Mouse (Mus musculus): Measurements from ENCODE around the gene Zmym2. TPM values are rescaled to one million over a fixed set of nuclear protein-coding genes. Genes with fewer than 3 reads are reported as not detected.

Gene Zmym2
- polyA plus RNA-seq, 1 experiment: 3.8 TPM

DNA sequence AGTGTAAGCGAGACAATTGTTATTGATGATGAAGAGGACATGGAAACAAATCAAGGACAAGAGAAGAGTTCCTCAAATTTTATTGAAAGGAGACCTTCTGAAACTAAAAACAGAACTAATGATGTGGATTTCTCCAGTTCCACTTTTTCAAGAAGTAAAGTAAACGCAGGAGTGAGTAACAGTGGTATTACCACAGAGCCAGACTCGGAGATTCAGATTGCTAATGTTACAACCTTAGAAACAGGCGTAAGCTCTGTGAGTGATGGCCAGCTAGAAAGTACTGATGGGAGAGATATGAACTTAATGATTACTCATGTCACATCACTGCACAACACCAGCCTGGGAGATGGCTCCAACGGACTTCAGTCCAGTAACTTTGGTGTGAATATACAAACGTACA lies 16.6 kb downstream of the Zmym2 start:
- no peak for DNase-seq (ENCODE audit: low read depth, low spot score)
- 81% methylated on average over 6 of the region's 6 CpGs for WGBS

GRCm38 (mm10) chr14:56905696-56906095 lies 19.2 kb downstream of the Zmym2 start:
- DNase-seq (ENCODE audit: low read depth, low spot score): no peak

GRCm38 (mm10) chr14:56918532-56918931 lies 32.1 kb downstream of the Zmym2 start:
- DNase-seq (ENCODE audit: low read depth, low spot score): no peak
- 61% methylated on average over 3 of the region's 3 CpGs for WGBS

More at GRCm38 (mm10) chr14:56905696-56906095, 19.2 kb downstream of the Zmym2 start:
- 19% methylated on average over 1 of the region's 1 CpGs for WGBS

GRCm38 (mm10) chr14:56935481-56935880 lies 49.0 kb downstream of the Zmym2 start:
- WGBS: 86% methylated on average over 6 of the region's 6 CpGs
- no peak for DNase-seq (ENCODE audit: low read depth, low spot score)

- WGBS: 84% methylated on average over 1 of the region's 1 CpGs
- no peak for DNase-seq (ENCODE audit: low read depth, low spot score)
Measured at GRCm38 (mm10) chr14:56939903-56940302, 53.5 kb downstream of the Zmym2 start.

GRCm38 (mm10) chr14:56952928-56953327 lies 66.5 kb downstream of the Zmym2 start:
- DNase-seq (ENCODE audit: low read depth, low spot score): no peak
- WGBS: 95% methylated on average over 4 of the region's 4 CpGs

GRCm38 (mm10) chr14:56954393-56954792 lies 67.9 kb downstream of the Zmym2 start:
- DNase-seq (ENCODE audit: low read depth, low spot score): no peak

DNA sequence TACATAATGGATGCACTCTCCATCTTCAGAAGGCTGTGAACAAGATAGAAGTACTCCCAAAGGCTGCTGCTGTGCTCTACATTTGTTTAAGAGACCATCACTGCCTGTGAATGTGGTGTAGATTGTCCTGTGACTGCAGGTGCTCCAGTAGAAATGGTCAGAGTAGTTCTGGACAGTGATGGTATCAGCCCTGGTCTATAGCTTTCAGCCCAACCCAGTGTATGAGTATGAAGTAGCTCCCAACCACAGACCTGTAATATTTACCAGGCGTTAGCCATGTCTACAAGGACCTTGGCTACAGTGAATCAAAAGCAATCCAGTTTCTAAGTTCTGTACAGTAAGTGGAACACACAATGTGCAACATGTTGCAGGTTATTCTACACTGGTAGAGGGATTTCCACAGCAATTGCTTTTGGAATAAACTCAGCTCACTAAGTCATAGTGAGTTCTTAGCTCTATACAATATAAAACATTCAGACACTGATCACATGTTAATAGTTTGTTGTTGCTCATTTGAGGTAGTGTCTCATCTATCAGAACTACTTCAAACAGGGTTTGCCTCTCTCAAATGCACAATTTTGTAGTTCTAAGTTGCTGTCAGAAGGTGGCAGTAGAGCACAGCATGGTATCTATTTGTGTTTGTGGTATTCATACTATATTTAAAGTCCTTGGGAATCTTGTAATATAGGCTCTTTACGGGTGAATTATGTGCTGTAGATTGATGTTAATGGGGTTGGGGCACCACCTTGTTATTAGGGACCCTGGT lies 77.7 kb downstream of the Zmym2 start:
- DNase-seq (ENCODE audit: low read depth, low spot score): peak; percentile 29

DNA sequence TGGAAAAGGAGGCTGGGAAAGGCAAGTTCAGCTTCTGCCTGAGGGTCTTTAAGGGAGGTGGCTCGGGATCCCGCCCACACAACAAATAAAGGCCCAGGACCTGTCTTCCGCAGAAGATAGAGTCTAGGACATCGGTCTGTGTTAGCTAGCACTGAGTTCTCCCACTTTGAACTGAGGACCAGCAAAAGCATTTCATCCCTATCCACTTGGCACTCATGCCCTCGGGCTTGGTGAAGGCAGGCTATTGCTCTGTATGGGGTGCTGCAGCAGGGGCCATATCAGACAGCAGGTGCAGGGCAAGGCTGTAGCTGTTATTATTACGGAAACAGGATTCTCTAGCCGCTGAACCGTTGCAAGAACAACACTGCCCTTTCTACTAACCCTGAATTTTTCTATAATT lies 83.2 kb downstream of the Zmym2 start:
- 54% methylated on average over 8 of the region's 8 CpGs for WGBS
- no peak for DNase-seq (ENCODE audit: low read depth, low spot score)

More for the DNA sequence above, 77.7 kb downstream of the Zmym2 start:
- 36% methylated on average over 2 of the region's 2 CpGs for WGBS

DNA sequence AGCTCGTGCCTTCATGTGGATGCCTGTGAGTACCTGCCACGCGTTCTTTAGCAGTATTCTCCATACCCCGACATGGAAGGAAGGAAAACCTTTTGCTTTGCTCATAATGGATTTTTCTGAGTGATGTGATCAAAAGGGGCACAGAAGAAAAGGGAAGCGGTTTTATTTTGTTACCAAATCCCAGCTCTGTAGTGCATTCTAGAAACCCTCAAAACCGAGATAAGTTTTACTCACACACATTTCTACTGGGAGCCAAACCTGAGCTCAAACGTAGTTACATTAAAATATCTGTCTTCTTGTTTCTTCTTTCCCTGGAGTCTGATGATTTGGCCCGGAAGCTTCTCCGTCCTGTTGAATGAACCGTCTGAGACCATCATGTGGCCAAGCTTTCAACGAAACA lies 83.7 kb downstream of the Zmym2 start:
- WGBS: 72% methylated on average over 11 of the region's 11 CpGs

DNA sequence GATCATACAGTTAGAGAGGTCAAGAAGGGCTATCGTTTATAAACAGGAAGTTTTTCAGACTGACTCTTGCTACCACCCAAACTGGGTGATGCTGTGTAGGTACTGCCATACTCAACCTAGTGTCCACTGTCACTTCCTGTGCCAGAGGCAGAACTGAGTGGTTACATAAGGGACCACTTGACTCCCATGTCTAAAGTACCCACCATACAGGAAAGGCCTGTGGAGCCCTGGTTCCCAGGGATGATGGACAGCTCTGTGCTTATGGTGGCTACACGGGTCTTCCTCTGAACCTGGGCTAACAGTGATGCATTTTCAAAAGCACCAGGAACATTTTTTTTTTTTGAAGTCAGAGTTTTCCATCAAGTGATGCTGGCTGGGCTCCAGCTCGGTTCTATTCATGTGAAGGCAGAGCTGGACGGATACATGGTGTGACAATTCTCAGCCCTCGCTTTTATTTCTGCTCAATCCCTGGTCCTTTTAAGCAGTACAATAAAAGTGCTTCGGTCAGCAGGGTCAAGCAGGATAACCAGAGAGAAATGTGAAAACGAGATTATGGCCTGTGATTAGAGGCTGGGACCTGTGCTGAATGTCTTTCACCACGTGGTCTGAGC lies 91.7 kb downstream of the Zmym2 start:
- WGBS: 45% methylated on average over 8 of the region's 8 CpGs
- DNase-seq (ENCODE audit: low read depth, low spot score): no peak

More for the DNA sequence above, 83.7 kb downstream of the Zmym2 start:
- DNase-seq (ENCODE audit: low read depth, low spot score): no peak

- no peak for DNase-seq (ENCODE audit: low read depth, low spot score)
Measured at GRCm38 (mm10) chr14:56988621-56989020, 102.2 kb downstream of the Zmym2 start.

More at GRCm38 (mm10) chr14:56988621-56989020, 102.2 kb downstream of the Zmym2 start:
- 43% methylated on average over 4 of the region's 4 CpGs for WGBS

Other genes starting within 250 kb of the Zmym2 start
- 3.1 and 4.7 TPM in 2 replicates for gene Mphosph8, start 218.4 kb upstream of the Zmym2 start, polyA plus RNA-seq (2012; rRNA removed)
- gene Pspc1, start 108.3 kb upstream of the Zmym2 start, polyA plus RNA-seq (2012; rRNA removed): 3.8 and 5.3 TPM in 2 replicates
- gene Zmym5, start 74.9 kb upstream of the Zmym2 start, polyA plus RNA-seq (2012; rRNA removed): 3.2 and 5.7 TPM in 2 replicates
- not detected in 2 replicates for gene Gja3, start 171.4 kb downstream of the Zmym2 start, polyA plus RNA-seq (2012; rRNA removed)
- 9.9 and 12.6 TPM in 2 replicates for gene Gjb2, start 218.0 kb downstream of the Zmym2 start, polyA plus RNA-seq (2012; rRNA removed)
- gene Gm4491, start 229.2 kb downstream of the Zmym2 start, polyA plus RNA-seq (2012; rRNA removed): not detected in 2 replicates
- gene Gjb6, start 247.0 kb downstream of the Zmym2 start, polyA plus RNA-seq (2012; rRNA removed): not detected in 2 replicates